Mouse (Mus musculus) gastrocnemius, adult 2 months (tissue): Measurements from ENCODE around the gene H2afy. TPM values are rescaled to one million over a fixed set of nuclear protein-coding genes. Genes with fewer than 3 reads are reported as not detected.

ENCODE experiments used
- DNase-seq: peaks from one replicate; pipeline ENCODE4 v3.0.0; 2022
- H3K27ac ChIP-seq: fragments of 200-600 bp; 2 replicates; pipeline ENCODE4 v1.8.1; 2022; ENCODE audit warnings: mild to moderate bottlenecking
- H3K4me3 ChIP-seq: fragments of 200-600 bp; 2 replicates; pipeline ENCODE4 v1.8.1; 2022; ENCODE audit warnings: mild to moderate bottlenecking, moderate library complexity
- CTCF ChIP-seq: fragments of 200-600 bp; IDR thresholded peaks from 2 replicates; pipeline ENCODE4 v1.8.1; 2022; ENCODE audit warnings: antibody characterized with exemption, mild to moderate bottlenecking, moderate library complexity
- intact Hi-C: fragments of 180-260 bp; cut with DNase I; formaldehyde crosslinking; loops from one replicate; pipeline ENCODE4 v1.15.1; 2025
- total RNA-seq, 2 experiments: library from RNA; stranded (reverse); gene quantifications; 2 replicates each; pipeline ENCODE4 v1.2.3; 2021

The H2afy gene
- total RNA-seq, 2 experiments from 2014 or later = 64.1 to 69.2 TPM

- Histone ChIP-seq H3K4me3 (no peak overlapping the region), H3K27ac (no peak overlapping the region)
- intact Hi-C loops = no loop called here
- no peak for DNase-seq
- TF ChIP-seq CTCF = no peak
Measured at GRCm38 (mm10) chr13:56103796-56104746, 32.1 kb downstream of the H2afy start.

GRCm38 (mm10) chr13:56102160-56102559 lies 34.0 kb downstream of the H2afy start:
- no peak overlapping the region for H3K4me3 ChIP-seq

GRCm38 (mm10) chr13:56095601-56096195 lies 40.5 kb downstream of the H2afy start:
- Histone ChIP-seq H3K4me3 (no peak overlapping the region), H3K27ac (no peak overlapping the region)
- intact Hi-C loops = no loop called here
- no peak for TF ChIP-seq CTCF
- no peak for DNase-seq

More at GRCm38 (mm10) chr13:56102160-56102559, 34.0 kb downstream of the H2afy start:
- H3K27ac ChIP-seq = no peak overlapping the region
- no peak for DNase-seq
- no peak for TF ChIP-seq CTCF
- intact Hi-C loops = no loop called here

- intact Hi-C loops = loop anchor here (5.0 kb wide), 1 partner anchor 63 kb away; no protein-coding TSS in a partner anchor
- H3K27ac ChIP-seq = no peak overlapping the region
- DNase-seq = no peak
- H3K4me3 ChIP-seq = no peak overlapping the region
- TF ChIP-seq CTCF = no peak
Measured at GRCm38 (mm10) chr13:56094544-56094943, 41.6 kb downstream of the H2afy start.

- Histone ChIP-seq H3K4me3 (no peak overlapping the region), H3K27ac (no peak overlapping the region)
- peak; percentile 68 for DNase-seq
- TF ChIP-seq CTCF = no peak
- intact Hi-C loops = loop anchor here (5.0 kb wide), 1 partner anchor 64 kb away; no protein-coding TSS in a partner anchor
Measured at GRCm38 (mm10) chr13:56093680-56094079, 42.5 kb downstream of the H2afy start.

DNA sequence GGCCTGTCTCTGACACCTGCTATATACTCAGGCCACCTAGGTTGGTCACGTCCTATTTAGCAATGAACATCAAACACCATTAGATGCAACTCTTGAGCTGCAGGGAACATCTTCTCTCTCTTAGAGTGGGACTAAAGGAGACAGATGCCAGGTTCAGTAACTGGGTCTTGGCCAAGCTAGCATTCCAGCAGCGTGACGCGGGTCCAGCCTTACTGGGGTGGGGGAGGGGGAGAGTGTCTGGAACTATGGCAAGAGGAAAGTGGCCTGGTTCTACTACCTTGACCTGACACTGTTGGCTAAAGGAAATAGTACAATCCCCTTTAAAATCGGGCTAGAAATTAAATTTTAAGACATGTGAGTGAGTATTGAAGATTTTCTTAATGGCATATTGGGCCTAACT lies 43.6 kb downstream of the H2afy start:
- Histone ChIP-seq H3K4me3 (no peak overlapping the region), H3K27ac (no peak overlapping the region)
- TF ChIP-seq CTCF = no peak
- no peak for DNase-seq
- intact Hi-C loops = loop anchor here (5.0 kb wide), 1 partner anchor 65 kb away; no protein-coding TSS in a partner anchor

GRCm38 (mm10) chr13:56090597-56090996 lies 45.6 kb downstream of the H2afy start:
- intact Hi-C loops = loop anchor here (5.0 kb wide), 1 partner anchor 67 kb away; no protein-coding TSS in a partner anchor
- H3K27ac ChIP-seq = no peak overlapping the region
- DNase-seq = no peak
- peak; percentile 41 for TF ChIP-seq CTCF
- H3K4me3 ChIP-seq = no peak overlapping the region

GRCm38 (mm10) chr13:56088602-56089001 lies 47.6 kb downstream of the H2afy start:
- no peak for DNase-seq
- Histone ChIP-seq H3K27ac (no peak overlapping the region), H3K4me3 (no peak overlapping the region)
- no peak for TF ChIP-seq CTCF
- intact Hi-C loops = no loop called here

DNA sequence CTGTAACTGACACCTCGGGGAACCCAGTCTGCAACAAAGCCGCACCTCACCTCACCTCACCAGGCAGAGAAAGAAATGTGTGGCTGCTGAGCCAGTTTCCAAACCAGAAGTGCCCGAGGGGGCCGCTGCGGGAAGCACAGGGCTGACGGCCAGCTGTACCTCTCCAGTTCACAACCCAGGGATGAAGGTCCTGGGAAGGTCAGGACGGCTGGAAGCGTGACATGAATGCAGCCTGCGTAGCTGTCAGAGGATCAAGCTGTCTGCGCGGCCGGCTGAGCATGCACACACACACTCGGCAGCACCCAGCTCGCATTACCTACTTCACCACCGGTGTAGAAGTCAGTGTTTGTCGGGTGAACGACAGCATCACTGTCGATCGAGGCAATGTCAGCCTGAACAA lies 48.2 kb downstream of the H2afy start:
- Histone ChIP-seq H3K4me3 (no peak overlapping the region), H3K27ac (peak overlapping the region; percentile 53)
- DNase-seq = peak; percentile 74
- intact Hi-C loops = no loop called here
- no peak for TF ChIP-seq CTCF

- no peak for DNase-seq
- intact Hi-C loops = no loop called here
- no peak overlapping the region for H3K27ac ChIP-seq
- TF ChIP-seq CTCF = no peak
- no peak overlapping the region for H3K4me3 ChIP-seq
Measured at GRCm38 (mm10) chr13:56084146-56084905, 51.8 kb downstream of the H2afy start.

GRCm38 (mm10) chr13:56081656-56082055 lies 54.5 kb downstream of the H2afy start:
- Histone ChIP-seq H3K27ac (no peak overlapping the region), H3K4me3 (no peak overlapping the region)
- no peak for DNase-seq
- intact Hi-C loops = no loop called here
- no peak for TF ChIP-seq CTCF

DNA sequence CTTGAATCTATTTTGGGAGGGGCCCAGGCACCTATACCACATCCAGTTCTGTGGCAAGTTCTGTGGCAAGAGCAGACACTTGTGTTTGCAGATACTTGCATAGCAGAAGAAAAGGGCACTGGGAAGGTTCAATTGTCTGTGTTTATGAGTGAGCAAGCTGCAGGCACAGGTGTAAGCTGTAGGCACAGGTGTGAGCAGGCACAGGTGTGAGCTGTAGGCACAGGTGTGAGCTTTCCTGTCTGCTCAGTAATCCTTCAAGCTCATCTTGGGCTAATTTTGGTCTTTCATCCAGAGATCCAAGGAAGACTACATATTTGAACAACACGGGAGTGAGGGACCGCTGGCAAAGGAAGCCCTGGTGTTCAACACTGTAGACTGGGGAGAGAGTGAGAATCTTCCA lies 56.5 kb downstream of the H2afy start:
- no peak for TF ChIP-seq CTCF
- no peak overlapping the region for H3K4me3 ChIP-seq
- DNase-seq = no peak
- H3K27ac ChIP-seq = no peak overlapping the region
- intact Hi-C loops = no loop called here

GRCm38 (mm10) chr13:56078724-56079262 lies 57.4 kb downstream of the H2afy start:
- Histone ChIP-seq H3K27ac (no peak overlapping the region), H3K4me3 (no peak overlapping the region)
- intact Hi-C loops = no loop called here
- DNase-seq = no peak
- no peak for TF ChIP-seq CTCF
